Mouse (Mus musculus) cerebellum, adult 2 months (tissue): ENCODE results near the gene Bcas3. TPM values are rescaled to one million over a fixed set of nuclear protein-coding genes. Genes with fewer than 3 reads are reported as not detected.

Experiments
- DNase-seq, 2 experiments: peaks; one replicate each; pipeline ENCODE4 v3.0.0; 2021
- H3K27ac ChIP-seq: fragments of 200-500 bp; 2 replicates; pipeline ENCODE4 v1.5.1; 2012; ENCODE audit warnings: low read length, control low read depth, inconsistent platforms; ENCODE audit not compliant: insufficient read depth
- H3K27me3 ChIP-seq: fragments of 200-500 bp; 2 replicates; pipeline ENCODE4 v1.6.1; 2012; ENCODE audit warnings: inconsistent platforms, mild to moderate bottlenecking, low read length, moderate library complexity; ENCODE audit not compliant: control insufficient read depth, insufficient read depth
- H3K4me1 ChIP-seq: fragments of 200-500 bp; 2 replicates; pipeline ENCODE4 v1.6.1; 2011; ENCODE audit warnings: low read length; ENCODE audit not compliant: control insufficient read depth, insufficient read depth
- H3K4me3 ChIP-seq: fragments of 200-500 bp; replicated peaks from 2 replicates; pipeline ENCODE3; 2011; ENCODE audit warnings: mild to moderate bottlenecking, low read depth, low read length, control low read depth; ENCODE audit not compliant: insufficient read depth
- CTCF ChIP-seq: fragments of 200-500 bp; IDR thresholded peaks from 2 replicates; pipeline ENCODE4 v1.5.1; 2011; ENCODE audit warnings: low read depth, mild to moderate bottlenecking, control low read depth, low read length, moderate library complexity, borderline replicate concordance; ENCODE audit not compliant: insufficient read depth
- POLR2A ChIP-seq: fragments of 200-500 bp; IDR thresholded peaks from 2 replicates; pipeline ENCODE4 v1.6.1; 2011; ENCODE audit warnings: low read length, control low read depth, borderline replicate concordance; ENCODE audit not compliant: insufficient read depth
- WGBS: fragments of 180-500 bp; shearing (Covaris S2); methylation state at CpG from one replicate; pipeline ENCODE4 v1.1.7; 2018; 5-methylcytosine and 5-hydroxymethylcytosine counted together
- polyA plus RNA-seq: library from polyadenylated mRNA; depleted of rRNA; stranded (reverse); fragments of >200 nt; gene quantifications from 2 replicates; pipeline ENCODE4 v1.2.3, GENCODE M21; 2012; rRNA removed

Gene Bcas3
- 42.8 and 44.4 TPM in 2 replicates for polyA plus RNA-seq

GRCm38 (mm10) chr11:85352539-85353380, at the start of gene Bcas3:
Gene Bcas3 (plus strand): TSS chr11:85353167.
- TF ChIP-seq POLR2A (peak; percentile 88), CTCF (no peak)
- no peaks in the 10 kb centered on the region for H3K4me1 ChIP-seq
- no peaks in the 10 kb centered on the region for H3K27me3 ChIP-seq
- WGBS = under 1% methylated on average over 47 of the region's 47 CpGs
- peak within 1 kb of the TSS; percentile 99 for H3K4me3 ChIP-seq
- peak; percentile 99 to 100 for DNase-seq
- H3K27ac ChIP-seq = peak within 1 kb of the TSS; percentile 40

- no peaks in the 10 kb centered on the region for H3K4me1 ChIP-seq
- no peak overlapping the region for H3K27ac ChIP-seq
- no peak for TF ChIP-seq CTCF
- TF ChIP-seq POLR2A = no peak
- H3K27me3 ChIP-seq = no peaks in the 10 kb centered on the region
- DNase-seq = no peak
- WGBS = 72% methylated on average over 4 of the region's 4 CpGs
- H3K4me3 ChIP-seq = no peak overlapping the region
Observed at GRCm38 (mm10) chr11:85306577-85307260, 46.2 kb upstream of the Bcas3 start.

DNA sequence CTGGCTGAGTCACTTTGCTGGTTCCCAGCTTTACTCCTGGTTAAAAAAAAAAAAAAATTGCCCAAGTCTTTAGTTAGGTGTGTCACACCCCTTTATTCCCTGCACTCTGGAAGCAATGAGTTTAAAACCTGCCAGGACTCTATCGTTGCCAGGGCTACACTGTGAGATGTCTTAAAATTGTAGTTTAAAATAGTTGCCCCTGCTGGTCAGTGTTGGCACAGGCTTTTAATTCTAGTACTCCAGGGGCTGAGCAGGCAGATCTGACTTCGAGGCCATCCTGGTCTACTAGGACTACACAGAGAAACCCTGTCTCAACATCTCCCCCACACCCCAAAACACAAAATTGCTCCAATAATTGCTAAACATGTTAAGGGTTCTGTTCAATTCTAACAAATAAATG, 44.2 kb upstream of the Bcas3 start:
- no peak overlapping the region for H3K4me3 ChIP-seq
- H3K27ac ChIP-seq = no peak overlapping the region
- H3K4me1 ChIP-seq = no peaks in the 10 kb centered on the region
- DNase-seq = peak in 1 of 2 experiments; percentile 53
- TF ChIP-seq POLR2A (no peak), CTCF (no peak)
- 8% methylated on average over 2 of the region's 2 CpGs for WGBS
- no peaks in the 10 kb centered on the region for H3K27me3 ChIP-seq

- Histone ChIP-seq H3K4me1 (no peaks in the 10 kb centered on the region), H3K27me3 (no peaks in the 10 kb centered on the region), H3K4me3 (peak overlapping the region; percentile 72), H3K27ac (peak overlapping the region; percentile 69)
- WGBS = 2% methylated on average over 15 of the region's 15 CpGs
- TF ChIP-seq CTCF (no peak), POLR2A (no peak)
- DNase-seq = no peak
Observed at GRCm38 (mm10) chr11:85310407-85310712, 42.6 kb upstream of the Bcas3 start.

DNA sequence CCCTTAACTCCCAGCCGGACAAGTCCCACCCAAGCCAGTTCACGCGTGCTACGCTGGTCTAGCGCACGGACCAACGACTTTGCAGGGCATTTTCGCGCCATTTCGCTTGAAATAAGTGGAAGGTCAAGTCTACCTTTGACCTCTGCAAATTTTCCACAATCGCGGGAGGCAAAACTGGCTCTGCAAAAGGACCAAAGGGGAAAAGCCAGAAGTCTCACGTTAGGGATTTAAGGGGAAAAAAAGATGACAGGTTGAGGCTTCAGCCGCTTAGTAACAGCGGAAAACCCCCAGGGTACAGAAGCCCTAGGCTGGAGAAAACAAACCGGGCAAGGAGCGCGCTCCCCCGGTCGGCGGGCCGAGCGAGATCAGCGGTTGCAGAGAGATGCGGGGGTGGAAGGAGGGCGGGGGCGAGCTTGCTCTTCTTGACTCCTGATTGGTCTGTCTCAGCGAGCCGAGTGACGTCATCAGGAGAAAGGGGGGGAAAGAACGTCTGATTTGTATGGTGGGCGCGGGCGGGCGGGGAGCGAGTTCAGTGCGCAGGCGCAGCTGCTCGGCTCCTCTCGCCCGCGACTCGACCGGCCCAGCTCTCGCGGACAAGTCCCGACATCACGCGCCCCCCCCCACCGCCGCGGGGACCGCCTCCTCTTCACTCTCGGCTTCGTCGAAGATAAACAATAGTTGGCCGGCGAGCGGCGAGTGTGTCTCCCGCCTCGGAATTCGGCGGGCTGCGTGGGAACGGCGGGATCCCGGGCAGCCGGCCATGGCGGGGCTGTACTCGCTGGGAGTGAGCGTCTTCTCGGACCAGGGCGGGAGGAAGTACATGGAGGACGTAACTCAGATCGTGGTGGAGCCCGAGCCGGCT, 42.0 kb upstream of the Bcas3 start, which contains the start of gene Ppm1d:
TSS of gene Ppm1d (plus strand) at position 532 of the 862 bp plus-strand sequence.
- Histone ChIP-seq H3K4me1 (no peaks in the 10 kb centered on the region), H3K4me3 (peak within 1 kb of the TSS; percentile 98), H3K27ac (peak within 1 kb of the TSS; percentile 86), H3K27me3 (no peaks in the 10 kb centered on the region)
- peak; percentile 97 to 98 for DNase-seq
- under 1% methylated on average over 78 of the region's 78 CpGs for WGBS
- TF ChIP-seq CTCF = no peak
- TF ChIP-seq POLR2A = peak; percentile 86

- H3K4me1 ChIP-seq = no peaks in the 10 kb centered on the region; the same call in 1 of the 2 replicates
- under 1% methylated on average over 56 of the region's 56 CpGs for WGBS
- TF ChIP-seq POLR2A (no peak; the same call in 1 of the 2 replicates), CTCF (peak; percentile 49; the same call in 1 of the 2 replicates)
- H3K27me3 ChIP-seq = no peaks in the 10 kb centered on the region
- H3K27ac ChIP-seq = peak overlapping the region; percentile 86
- DNase-seq = peak; percentile 69 to 79
- H3K4me3 ChIP-seq = peak overlapping the region; percentile 98
Observed at GRCm38 (mm10) chr11:85311645-85312490, 41.1 kb upstream of the Bcas3 start.

DNA sequence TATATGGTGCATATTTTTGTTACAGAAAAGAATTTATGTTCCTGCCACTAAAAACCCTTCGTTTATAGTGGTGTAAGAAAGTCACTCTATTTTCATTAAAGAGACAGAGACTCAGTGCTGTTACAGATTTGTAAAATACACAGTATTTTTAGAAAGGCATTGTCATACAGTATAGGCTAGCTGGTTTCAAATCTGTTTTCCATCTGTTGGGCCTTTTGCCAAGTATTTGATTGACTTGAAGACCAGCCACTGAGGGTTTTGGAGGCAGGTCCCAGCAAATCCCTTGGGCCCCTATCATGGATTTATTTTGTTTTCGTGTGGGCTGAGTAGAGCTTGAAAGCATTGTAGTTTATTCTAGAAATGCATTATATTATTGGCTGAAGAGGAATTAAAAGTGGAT, 40.1 kb upstream of the Bcas3 start:
- peak; percentile 62 to 92 for DNase-seq
- Histone ChIP-seq H3K27me3 (no peaks in the 10 kb centered on the region), H3K4me1 (no peaks in the 10 kb centered on the region; the same call in 1 of the 2 replicates), H3K27ac (no peak overlapping the region), H3K4me3 (peak overlapping the region; percentile 98)
- under 1% methylated on average over 2 of the region's 2 CpGs for WGBS
- TF ChIP-seq POLR2A (no peak), CTCF (no peak)
